Mouse (Mus musculus) liver, embryonic 14.5 days (tissue): Measurements from ENCODE around the gene Rasgrp3. TPM values are rescaled to one million over a fixed set of nuclear protein-coding genes. Genes with fewer than 3 reads are reported as not detected.

Experiments
- ATAC-seq: fragments of 200-750 bp; cut with Nextera tagmentation; 2 replicates; pipeline ENCODE4 v1.8.0; 2017; ENCODE audit warnings: moderate number of reproducible peaks, mild to moderate bottlenecking, moderate library complexity; ENCODE audit not compliant: insufficient read depth
- DNase-seq, 3 experiments: peaks; one replicate each; pipeline ENCODE4 v3.0.0-alpha.2; 2012 to 2013; ENCODE audit warnings: low read depth in 3 of 3, low spot score in 3 of 3
- H3K27ac ChIP-seq: fragments of 300-500 bp; sonication (generic); 2 replicates; pipeline ENCODE4 v1.5.1; 2014; ENCODE audit warnings: moderate library complexity, mild to moderate bottlenecking, control low read depth, inconsistent platforms
- H3K27me3 ChIP-seq: fragments of 300-500 bp; sonication (generic); 2 replicates; pipeline ENCODE4 v1.6.1; 2014; ENCODE audit warnings: mild to moderate bottlenecking, low read length, moderate library complexity; ENCODE audit not compliant: control insufficient read depth, insufficient read depth
- H3K36me3 ChIP-seq: fragments of 300-500 bp; sonication (generic); replicated peaks from 2 replicates; pipeline ENCODE4 v1.6.1; 2014; ENCODE audit warnings: low read depth; ENCODE audit not compliant: control insufficient read depth, insufficient read depth
- H3K4me1 ChIP-seq, 2 experiments: fragments of 200-500 bp in 1 of 2; fragments of 300-500 bp in 1 of 2; sonication (generic) in 1 of 2; replicated peaks; 2 replicates each; pipeline ENCODE4 v1.6.1; 2012 to 2014; ENCODE audit warnings: antibody characterized with exemption in 1 of 2, inconsistent platforms in 1 of 2, low read length in 1 of 2; ENCODE audit not compliant: control insufficient read depth in 2 of 2, insufficient read depth in 2 of 2
- H3K4me2 ChIP-seq: fragments of 300-500 bp; sonication (generic); 2 replicates; pipeline ENCODE4 v1.6.1; 2014; ENCODE audit warnings: low read depth, mild to moderate bottlenecking, control low read depth, moderate library complexity
- H3K4me3 ChIP-seq, 2 experiments: fragments of 200-500 bp in 1 of 2; fragments of 300-500 bp in 1 of 2; sonication (generic) in 1 of 2; 2 replicates each; pipeline ENCODE4 v1.5.1; 2012 to 2014; ENCODE audit warnings: low read depth in 2 of 2, low read length in 2 of 2, mild to moderate bottlenecking in 2 of 2, control low read depth in 1 of 2, inconsistent platforms in 1 of 2, moderate library complexity in 1 of 2; ENCODE audit not compliant: insufficient read depth in 1 of 2
- H3K9ac ChIP-seq: fragments of 300-500 bp; sonication (generic); replicated peaks from 2 replicates; pipeline ENCODE4 v1.6.1; 2014; ENCODE audit warnings: mild to moderate bottlenecking, control low read depth, moderate library complexity
- H3K9me3 ChIP-seq: fragments of 300-500 bp; sonication (generic); 2 replicates; pipeline ENCODE4 v1.6.1; 2016; ENCODE audit warnings: low read length, mixed read lengths; ENCODE audit not compliant: control insufficient read depth
- CTCF ChIP-seq: IDR thresholded peaks from 2 replicates; pipeline ENCODE4 v1.5.1; 2016; ENCODE audit warnings: antibody characterized with exemption, low read depth, control low read depth
- EP300 ChIP-seq: IDR thresholded peaks from 2 replicates; pipeline ENCODE4 v1.6.1; 2016; ENCODE audit warnings: antibody characterized with exemption, low read depth
- WGBS: fragments of 180-500 bp; shearing (Covaris S2); extraction: QIAGEN DNeasy Blood & Tissue Kit; methylation state at CpG from one replicate; pipeline ENCODE4 v1.1.7; 2014; ENCODE audit not compliant: insufficient replicate concordance; 5-methylcytosine and 5-hydroxymethylcytosine counted together
- polyA plus RNA-seq, 2 experiments: library from polyadenylated mRNA; depleted of rRNA in 1 of 2; stranded (reverse) in 1 of 2; unstranded in 1 of 2; fragments of >200 nt; fragmentation: Nextera tagmentation in 1 of 2; extraction: Ambion mirVana in 1 of 2; gene quantifications; 2 replicates each; pipeline versions ENCODE4 v1.2.1 to v1.2.3; 2012 to 2014

Gene Rasgrp3
- polyA plus RNA-seq, 2 experiments = 2.0 to 2.9 TPM

DNA sequence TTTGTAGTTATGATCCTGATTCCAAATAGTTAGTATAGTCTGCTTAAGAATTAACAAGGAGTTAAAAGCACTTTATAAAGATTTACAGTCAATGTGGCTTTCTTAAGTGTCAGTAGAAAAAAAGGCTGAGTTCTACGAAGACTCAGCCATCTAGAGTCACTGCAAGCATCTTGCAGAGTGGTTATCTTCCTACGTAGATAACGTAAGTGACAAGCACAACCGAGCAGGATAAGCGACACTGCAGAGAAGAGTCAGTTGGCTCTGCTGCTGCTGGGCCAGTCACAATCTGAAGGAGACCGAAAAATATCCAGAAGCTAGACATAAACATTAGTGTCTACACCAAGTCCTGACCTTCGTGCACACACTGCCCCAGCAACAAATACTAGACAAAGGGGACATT, 107.7 kb downstream of the Rasgrp3 start:
- Histone ChIP-seq H3K36me3 (peaks cover 14% of the 10 kb centered on the region), H3K4me1 (peaks cover 0 to 14% of the 10 kb centered on the region in 2 experiments), H3K4me3 (no peak overlapping the region), H3K9ac (no peak overlapping the region), H3K9me3 (no peaks in the 10 kb centered on the region), H3K4me2 (peak overlapping the region; percentile 26; the same call in 1 of the 2 replicates), H3K27ac (no peak overlapping the region), H3K27me3 (no peaks in the 10 kb centered on the region)
- 13% methylated on average over 7 of the region's 7 CpGs for WGBS
- TF ChIP-seq EP300 (0 out of 2 replicates have a peak, but pooled peaks have one; percentile 23), CTCF (no peak)
- ATAC-seq (0 out of 2 replicates have a peak, but pooled peaks have one; percentile 37), DNase-seq (no peak)

GRCm38 (mm10) chr17:75544262-75544661, 108.6 kb downstream of the Rasgrp3 start:
- Histone ChIP-seq H3K36me3 (peaks cover 11% of the 10 kb centered on the region), H3K27me3 (no peaks in the 10 kb centered on the region), H3K9me3 (no peaks in the 10 kb centered on the region), H3K27ac (no peak overlapping the region), H3K4me2 (no peak overlapping the region), H3K4me1 (peaks cover 0 to 14% of the 10 kb centered on the region in 2 experiments), H3K9ac (no peak overlapping the region), H3K4me3 (no peak overlapping the region)
- TF ChIP-seq CTCF (no peak), EP300 (no peak)
- WGBS = 33% methylated on average over 7 of the region's 7 CpGs
- DNase-seq (no peak), ATAC-seq (no peak)

- DNase-seq (no peak), ATAC-seq (no peak)
- H3K9ac ChIP-seq = peak overlapping the region; percentile 89
- H3K36me3 ChIP-seq = peaks cover 9% of the 10 kb centered on the region
- WGBS = 34% methylated on average over 11 of the region's 11 CpGs
- no peak for TF ChIP-seq EP300
- no peak for TF ChIP-seq CTCF
- H3K4me1 ChIP-seq = peaks cover 0 to 9% of the 10 kb centered on the region in 2 experiments; a peak in 3 of 4 replicates
- H3K27me3 ChIP-seq = no peaks in the 10 kb centered on the region
- H3K4me2 ChIP-seq = peak overlapping the region; percentile 88
- H3K27ac ChIP-seq = no peak overlapping the region
- H3K4me3 ChIP-seq = peak overlapping the region; percentile 85 to 89
- H3K9me3 ChIP-seq = no peaks in the 10 kb centered on the region
Observed at GRCm38 (mm10) chr17:75550771-75551413, 115.2 kb downstream of the Rasgrp3 start.

- Histone ChIP-seq H3K27me3 (no peaks in the 10 kb centered on the region), H3K4me3 (peak within 1 kb of the TSS; percentile 85 to 89), H3K36me3 (peaks cover 4% of the 10 kb centered on the region), H3K9me3 (no peaks in the 10 kb centered on the region), H3K4me2 (peak within 1 kb of the TSS; percentile 88), H3K4me1 (peaks cover 0 to 9% of the 10 kb centered on the region in 2 experiments; a peak in 3 of 4 replicates), H3K9ac (peak within 1 kb of the TSS; percentile 89), H3K27ac (no peak within 1 kb of the TSS; the same call in 1 of the 2 replicates)
- ATAC-seq = peak; percentile 95
- peak; percentile 91 to 94 (median 92) for DNase-seq
- under 1% methylated on average over 53 of the region's 56 CpGs for WGBS
- TF ChIP-seq EP300 = no peak
- TF ChIP-seq CTCF = peak; percentile 90
Observed at GRCm38 (mm10) chr17:75551512-75552400, 116.1 kb downstream of the Rasgrp3 start, which contains the start of gene Fam98a. Gene Fam98a, minus strand, starts transcription at chr17:75551946.

DNA sequence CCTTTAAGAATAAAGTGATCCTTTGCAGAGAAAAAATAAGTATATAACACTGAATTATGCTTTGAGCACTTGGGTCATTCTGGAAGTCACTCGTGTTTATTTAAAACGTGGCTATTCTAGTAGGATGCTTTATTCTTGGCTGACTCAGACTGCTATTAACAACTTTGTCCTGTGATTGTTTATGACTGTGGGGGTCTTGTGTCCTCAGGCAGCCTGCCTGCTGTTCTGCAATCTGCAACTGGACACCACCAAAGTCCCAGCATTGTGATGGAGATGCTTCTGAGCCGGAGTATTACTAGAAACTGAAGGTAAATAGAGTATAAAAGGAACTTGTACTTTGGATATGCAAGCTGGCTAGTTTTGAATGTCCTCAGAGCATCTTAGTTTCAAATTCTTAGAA, 121.3 kb downstream of the Rasgrp3 start:
- ATAC-seq (no peak), DNase-seq (no peak)
- Histone ChIP-seq H3K27me3 (no peaks in the 10 kb centered on the region), H3K4me1 (0 out of 4 replicates have a peak, but pooled peaks cover 0 to 2% of the 10 kb centered on the region in 2 experiments), H3K36me3 (no peaks in the 10 kb centered on the region), H3K27ac (no peak overlapping the region), H3K4me2 (no peak overlapping the region), H3K4me3 (no peak overlapping the region), H3K9me3 (no peaks in the 10 kb centered on the region), H3K9ac (no peak overlapping the region)
- TF ChIP-seq EP300 = no peak
- no peak for TF ChIP-seq CTCF
- WGBS = 57% methylated on average over 3 of the region's 3 CpGs
